Mouse (Mus musculus) midbrain, embryonic 16.5 days (tissue): ENCODE measurements at regions not wholly inside any gene's neighbourhood (a gene's known extent, or its start where the extent isn't known, plus 50 kb on each side); places are given as distances from the start of the nearest gene placed in this dataset.

Experiments used
- ATAC-seq: fragments of 200-750 bp; cut with Nextera tagmentation; 2 replicates; pipeline ENCODE4 v1.8.0; 2017; ENCODE audit warnings: moderate TSS enrichment
- H3K27ac ChIP-seq: fragments of 300-500 bp; sonication (generic); 2 replicates; pipeline ENCODE4 v1.5.1; 2014; ENCODE audit warnings: mild to moderate bottlenecking, low read length, mixed read lengths
- H3K27me3 ChIP-seq: fragments of 300-500 bp; sonication (generic); 2 replicates; pipeline ENCODE4 v1.6.1; 2014; ENCODE audit warnings: low read depth, low read length, mixed read lengths; ENCODE audit not compliant: control insufficient read depth, insufficient read depth
- H3K36me3 ChIP-seq: fragments of 300-500 bp; sonication (generic); 2 replicates; pipeline ENCODE4 v1.6.1; 2014; ENCODE audit warnings: mild to moderate bottlenecking, low read length, moderate library complexity, mixed read lengths; ENCODE audit not compliant: control insufficient read depth, insufficient read depth
- H3K4me1 ChIP-seq: fragments of 300-500 bp; sonication (generic); 2 replicates; pipeline ENCODE4 v1.6.1; 2014; ENCODE audit warnings: mild to moderate bottlenecking, low read length, mixed read lengths; ENCODE audit not compliant: control insufficient read depth, insufficient read depth
- H3K4me2 ChIP-seq: fragments of 300-500 bp; sonication (generic); 2 replicates; pipeline ENCODE4 v1.6.1; 2014; ENCODE audit warnings: mild to moderate bottlenecking, low read length, mixed read lengths
- H3K4me3 ChIP-seq: fragments of 300-500 bp; sonication (generic); 2 replicates; pipeline ENCODE4 v1.5.1; 2014; ENCODE audit warnings: low read depth, mild to moderate bottlenecking, low read length, moderate library complexity, mixed read lengths
- H3K9ac ChIP-seq: fragments of 300-500 bp; sonication (generic); 2 replicates; pipeline ENCODE4 v1.6.1; 2014; ENCODE audit warnings: low read depth, low read length, mixed read lengths
- H3K9me3 ChIP-seq: fragments of 300-500 bp; sonication (generic); replicated peaks from 2 replicates; pipeline ENCODE4 v1.6.1; 2014; ENCODE audit warnings: mild to moderate bottlenecking, low read length, mixed read lengths; ENCODE audit not compliant: control insufficient read depth, poor library complexity, severe bottlenecking
- WGBS: fragments of 180-500 bp; shearing (Covaris S2); extraction: QIAGEN DNeasy Blood & Tissue Kit; methylation state at CpG from one replicate; pipeline ENCODE4 v1.1.7; 2014; 5-methylcytosine and 5-hydroxymethylcytosine counted together

GRCm38 (mm10) chr10:96788352-96789016 is 171.7 kb downstream of the Btg1 start:
- ATAC-seq, result no peak
- Histone ChIP-seq H3K36me3 (no peaks in the 10 kb centered on the region), H3K9ac (no peak overlapping the region), H3K4me2 (no peak overlapping the region), H3K27me3 (no peaks in the 10 kb centered on the region), H3K4me1 (no peaks in the 10 kb centered on the region), H3K4me3 (no peak overlapping the region), H3K27ac (no peak overlapping the region), H3K9me3 (no peaks in the 10 kb centered on the region)
- WGBS, result 57% methylated on average over 8 of the region's 8 CpGs

- WGBS, result 73% methylated on average over 6 of the region's 6 CpGs
- H3K36me3 ChIP-seq, result no peaks in the 10 kb centered on the region
- no peak overlapping the region for H3K4me3 ChIP-seq
- no peak overlapping the region for H3K9ac ChIP-seq
- H3K27ac ChIP-seq, result no peak overlapping the region
- no peak overlapping the region for H3K4me2 ChIP-seq
- H3K9me3 ChIP-seq, result no peaks in the 10 kb centered on the region
- H3K4me1 ChIP-seq, result no peaks in the 10 kb centered on the region
- ATAC-seq, result no peak
- no peaks in the 10 kb centered on the region for H3K27me3 ChIP-seq
Observed at GRCm38 (mm10) chr10:96797116-96797515, 180.3 kb downstream of the Btg1 start.

GRCm38 (mm10) chr10:96800801-96801200 is 184.0 kb downstream of the Btg1 start:
- Histone ChIP-seq H3K27me3 (no peaks in the 10 kb centered on the region), H3K36me3 (no peaks in the 10 kb centered on the region), H3K9me3 (no peaks in the 10 kb centered on the region), H3K9ac (no peak overlapping the region), H3K4me1 (no peaks in the 10 kb centered on the region), H3K4me3 (no peak overlapping the region), H3K4me2 (no peak overlapping the region), H3K27ac (no peak overlapping the region)
- ATAC-seq, result no peak
- 82% methylated on average over 3 of the region's 3 CpGs for WGBS

GRCm38 (mm10) chr10:96804030-96804784 is 187.4 kb downstream of the Btg1 start:
- Histone ChIP-seq H3K4me3 (no peak overlapping the region), H3K9ac (no peak overlapping the region), H3K9me3 (no peaks in the 10 kb centered on the region), H3K4me2 (no peak overlapping the region), H3K4me1 (no peaks in the 10 kb centered on the region), H3K27ac (no peak overlapping the region), H3K27me3 (no peaks in the 10 kb centered on the region), H3K36me3 (no peaks in the 10 kb centered on the region)
- WGBS, result 42% methylated on average over 7 of the region's 7 CpGs
- ATAC-seq, result no peak; the same call in 1 of the 2 replicates

GRCm38 (mm10) chr10:96806579-96806978 is 189.8 kb downstream of the Btg1 start:
- no peaks in the 10 kb centered on the region for H3K4me1 ChIP-seq
- H3K9me3 ChIP-seq, result no peaks in the 10 kb centered on the region
- 79% methylated on average over 6 of the region's 7 CpGs for WGBS
- no peaks in the 10 kb centered on the region for H3K27me3 ChIP-seq
- no peak overlapping the region for H3K9ac ChIP-seq
- H3K27ac ChIP-seq, result no peak overlapping the region
- H3K4me2 ChIP-seq, result no peak overlapping the region
- ATAC-seq, result no peak
- H3K36me3 ChIP-seq, result no peaks in the 10 kb centered on the region
- H3K4me3 ChIP-seq, result no peak overlapping the region

GRCm38 (mm10) chr10:96821852-96822251 is 205.0 kb downstream of the Btg1 start:
- Histone ChIP-seq H3K4me3 (no peak overlapping the region), H3K27ac (no peak overlapping the region), H3K4me2 (no peak overlapping the region), H3K36me3 (no peaks in the 10 kb centered on the region), H3K27me3 (no peaks in the 10 kb centered on the region), H3K4me1 (0 out of 2 replicates have a peak, but pooled peaks cover 3% of the 10 kb centered on the region), H3K9me3 (no peaks in the 10 kb centered on the region), H3K9ac (no peak overlapping the region)
- ATAC-seq, result no peak
- 82% methylated on average over 1 of the region's 1 CpGs for WGBS

- Histone ChIP-seq H3K4me2 (no peak overlapping the region), H3K9me3 (no peaks in the 10 kb centered on the region), H3K4me3 (no peak overlapping the region), H3K9ac (no peak overlapping the region), H3K4me1 (0 out of 2 replicates have a peak, but pooled peaks cover 3% of the 10 kb centered on the region), H3K36me3 (no peaks in the 10 kb centered on the region), H3K27ac (no peak overlapping the region), H3K27me3 (no peaks in the 10 kb centered on the region)
- ATAC-seq, result no peak
- WGBS, result 83% methylated on average over 7 of the region's 7 CpGs
Observed at GRCm38 (mm10) chr10:96822344-96823335, 205.8 kb downstream of the Btg1 start.

GRCm38 (mm10) chr10:96826234-96826788 is 209.5 kb downstream of the Btg1 start:
- Histone ChIP-seq H3K4me1 (0 out of 2 replicates have a peak, but pooled peaks cover 3% of the 10 kb centered on the region), H3K9ac (no peak overlapping the region), H3K4me2 (peak overlapping the region; percentile 32; the same call in 1 of the 2 replicates), H3K27me3 (no peaks in the 10 kb centered on the region), H3K9me3 (no peaks in the 10 kb centered on the region), H3K4me3 (no peak overlapping the region), H3K27ac (no peak overlapping the region), H3K36me3 (no peaks in the 10 kb centered on the region)
- WGBS, result 35% methylated on average over 7 of the region's 7 CpGs
- ATAC-seq, result no peak
